Mouse (Mus musculus): Measurements from ENCODE around the gene Tmco5b.

DNA sequence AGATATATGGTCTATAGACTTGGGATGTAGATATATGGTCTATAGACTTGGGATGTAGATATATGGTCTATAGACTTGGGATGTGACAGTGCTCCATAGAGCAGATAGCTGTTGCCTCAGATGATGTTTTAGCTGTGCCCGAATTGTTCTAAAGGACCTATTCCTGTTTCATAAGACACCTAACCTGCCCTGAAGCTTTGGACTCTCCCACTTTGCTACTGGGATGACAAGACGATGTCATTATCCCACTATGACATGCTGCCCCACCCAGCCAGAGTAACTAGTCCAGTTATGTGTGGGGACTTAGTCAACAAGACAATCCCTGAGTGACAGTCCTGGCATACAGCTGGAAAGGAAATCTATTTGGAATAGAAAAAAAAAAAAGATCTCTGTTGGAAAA lies at the start of gene Tmco5b:
- TF ChIP-seq EP300 (IDR thresholded peaks at IDR 0.05; ENCODE audit: low read depth) (no peak), CTCF (IDR thresholded peaks at IDR 0.05; ENCODE audit: low read depth) (no peak)

Measured in heart, postnatal 0 days (tissue).